Mouse (Mus musculus): ENCODE data around the gene Gatb. TPM values are rescaled to one million over a fixed set of nuclear protein-coding genes. Genes with fewer than 3 reads are reported as not detected.

Gatb gene
- polyA plus RNA-seq, 1 experiment from 2014 or later, result 22.4 TPM

GRCm38 (mm10) chr3:85607753-85608152 lies 33.8 kb downstream of the Gatb start:
- Histone ChIP-seq H3K36me3 (ENCODE audit: control insufficient read depth, insufficient read depth, low read length) (no peaks in the 10 kb centered on the region), H3K4me2 (ENCODE audit: low read length) (no peak overlapping the region), H3K4me3 (replicated peaks; ENCODE audit: low read depth, low read length) (no peak overlapping the region), H3K9me3 (ENCODE audit: control insufficient read depth, low read length) (no peaks in the 10 kb centered on the region), H3K27me3 (ENCODE audit: control insufficient read depth, insufficient read depth, low read length) (no peaks in the 10 kb centered on the region), H3K4me1 (ENCODE audit: control insufficient read depth, insufficient read depth, low read length) (no peaks in the 10 kb centered on the region), H3K9ac (replicated peaks; ENCODE audit: low read length) (no peak overlapping the region), H3K27ac (replicated peaks; ENCODE audit: low read depth, low read length) (no peak overlapping the region)
- DNase-seq, result no peak
- ATAC-seq (ENCODE audit: low FRiP score, low TSS enrichment), result no peak
- WGBS, result 87% methylated on average over 2 of the region's 2 CpGs

- WGBS, result 100% methylated on average over 1 of the region's 1 CpGs
- H3K9ac ChIP-seq (replicated peaks; ENCODE audit: low read length), result no peak overlapping the region
- no peak overlapping the region for H3K4me3 ChIP-seq (replicated peaks; ENCODE audit: low read depth, low read length)
- H3K9me3 ChIP-seq (ENCODE audit: control insufficient read depth, low read length), result no peaks in the 10 kb centered on the region
- no peak overlapping the region for H3K4me2 ChIP-seq (ENCODE audit: low read length)
- H3K4me1 ChIP-seq (ENCODE audit: control insufficient read depth, insufficient read depth, low read length), result no peaks in the 10 kb centered on the region
- ATAC-seq (ENCODE audit: low FRiP score, low TSS enrichment) (no peak), DNase-seq (no peak)
- no peak overlapping the region for H3K27ac ChIP-seq (replicated peaks; ENCODE audit: low read depth, low read length)
- H3K36me3 ChIP-seq (ENCODE audit: control insufficient read depth, insufficient read depth, low read length), result peaks cover 10% of the 10 kb centered on the region; the same call in 1 of the 2 replicates
- H3K27me3 ChIP-seq (ENCODE audit: control insufficient read depth, insufficient read depth, low read length), result no peaks in the 10 kb centered on the region
Measured at GRCm38 (mm10) chr3:85616389-85616788, 42.5 kb downstream of the Gatb start.

- Histone ChIP-seq H3K4me1 (ENCODE audit: control insufficient read depth, insufficient read depth, low read length) (no peaks in the 10 kb centered on the region), H3K9me3 (ENCODE audit: control insufficient read depth, low read length) (no peaks in the 10 kb centered on the region), H3K9ac (replicated peaks; ENCODE audit: low read length) (no peak overlapping the region), H3K27ac (replicated peaks; ENCODE audit: low read depth, low read length) (no peak overlapping the region), H3K4me3 (replicated peaks; ENCODE audit: low read depth, low read length) (no peak overlapping the region), H3K27me3 (ENCODE audit: control insufficient read depth, insufficient read depth, low read length) (no peaks in the 10 kb centered on the region), H3K36me3 (ENCODE audit: control insufficient read depth, insufficient read depth, low read length) (peaks cover 14% of the 10 kb centered on the region; the same call in 1 of the 2 replicates), H3K4me2 (ENCODE audit: low read length) (no peak overlapping the region)
- WGBS, result 82% methylated on average over 6 of the region's 6 CpGs
- DNase-seq (no peak), ATAC-seq (ENCODE audit: low FRiP score, low TSS enrichment) (no peak)
Measured at GRCm38 (mm10) chr3:85618885-85619284, 45.0 kb downstream of the Gatb start.

- no peak for DNase-seq
- Histone ChIP-seq H3K27me3 (ENCODE audit: control insufficient read depth, insufficient read depth, low read length) (no peaks in the 10 kb centered on the region), H3K9me3 (ENCODE audit: control insufficient read depth, low read length) (no peaks in the 10 kb centered on the region), H3K9ac (replicated peaks; ENCODE audit: low read length) (no peak overlapping the region), H3K4me2 (ENCODE audit: low read length) (no peak overlapping the region), H3K4me3 (replicated peaks; ENCODE audit: low read depth, low read length) (no peak overlapping the region), H3K36me3 (ENCODE audit: control insufficient read depth, insufficient read depth, low read length) (peaks cover 14% of the 10 kb centered on the region; the same call in 1 of the 2 replicates), H3K27ac (replicated peaks; ENCODE audit: low read depth, low read length) (no peak overlapping the region), H3K4me1 (ENCODE audit: control insufficient read depth, insufficient read depth, low read length) (no peaks in the 10 kb centered on the region)
- WGBS, result 79% methylated on average over 5 of the region's 5 CpGs
- ATAC-seq (ENCODE audit: low FRiP score, low TSS enrichment), result no peak
Measured at GRCm38 (mm10) chr3:85619345-85619744, 45.4 kb downstream of the Gatb start.

- Histone ChIP-seq H3K27me3 (ENCODE audit: control insufficient read depth, insufficient read depth, low read length) (no peaks in the 10 kb centered on the region), H3K9ac (replicated peaks; ENCODE audit: low read length) (no peak overlapping the region), H3K4me1 (ENCODE audit: control insufficient read depth, insufficient read depth, low read length) (no peaks in the 10 kb centered on the region), H3K4me3 (replicated peaks; ENCODE audit: low read depth, low read length) (no peak overlapping the region), H3K36me3 (ENCODE audit: control insufficient read depth, insufficient read depth, low read length) (peaks cover 14% of the 10 kb centered on the region; the same call in 1 of the 2 replicates), H3K4me2 (ENCODE audit: low read length) (no peak overlapping the region), H3K27ac (replicated peaks; ENCODE audit: low read depth, low read length) (no peak overlapping the region), H3K9me3 (ENCODE audit: control insufficient read depth, low read length) (no peaks in the 10 kb centered on the region)
- 96% methylated on average over 1 of the region's 1 CpGs for WGBS
- DNase-seq, result no peak
- no peak for ATAC-seq (ENCODE audit: low FRiP score, low TSS enrichment)
Measured at GRCm38 (mm10) chr3:85619751-85620150, 45.8 kb downstream of the Gatb start.

- Histone ChIP-seq H3K9me3 (ENCODE audit: control insufficient read depth, low read length) (no peaks in the 10 kb centered on the region), H3K27ac (replicated peaks; ENCODE audit: low read depth, low read length) (no peak overlapping the region), H3K4me2 (ENCODE audit: low read length) (no peak overlapping the region), H3K9ac (replicated peaks; ENCODE audit: low read length) (no peak overlapping the region), H3K36me3 (ENCODE audit: control insufficient read depth, insufficient read depth, low read length) (no peaks in the 10 kb centered on the region), H3K4me1 (ENCODE audit: control insufficient read depth, insufficient read depth, low read length) (no peaks in the 10 kb centered on the region), H3K27me3 (ENCODE audit: control insufficient read depth, insufficient read depth, low read length) (no peaks in the 10 kb centered on the region), H3K4me3 (replicated peaks; ENCODE audit: low read depth, low read length) (no peak overlapping the region)
- no peak for DNase-seq
- no peak for ATAC-seq (ENCODE audit: low FRiP score, low TSS enrichment)
- WGBS, result 97% methylated on average over 4 of the region's 4 CpGs
Measured at GRCm38 (mm10) chr3:85629895-85630510, 56.1 kb downstream of the Gatb start.

GRCm38 (mm10) chr3:85633733-85634132 lies 59.8 kb downstream of the Gatb start:
- Histone ChIP-seq H3K9me3 (ENCODE audit: control insufficient read depth, low read length) (no peaks in the 10 kb centered on the region), H3K4me1 (ENCODE audit: control insufficient read depth, insufficient read depth, low read length) (no peaks in the 10 kb centered on the region), H3K9ac (replicated peaks; ENCODE audit: low read length) (no peak overlapping the region), H3K4me3 (replicated peaks; ENCODE audit: low read depth, low read length) (no peak overlapping the region), H3K27me3 (ENCODE audit: control insufficient read depth, insufficient read depth, low read length) (no peaks in the 10 kb centered on the region), H3K4me2 (ENCODE audit: low read length) (no peak overlapping the region), H3K36me3 (ENCODE audit: control insufficient read depth, insufficient read depth, low read length) (0 out of 2 replicates have a peak, but pooled peaks cover 5% of the 10 kb centered on the region), H3K27ac (replicated peaks; ENCODE audit: low read depth, low read length) (no peak overlapping the region)
- DNase-seq, result no peak
- WGBS, result 90% methylated on average over 2 of the region's 2 CpGs
- no peak for ATAC-seq (ENCODE audit: low FRiP score, low TSS enrichment)

- H3K27ac ChIP-seq (replicated peaks; ENCODE audit: low read depth, low read length), result no peak overlapping the region
- WGBS, result 81% methylated on average over 8 of the region's 8 CpGs
- no peaks in the 10 kb centered on the region for H3K9me3 ChIP-seq (ENCODE audit: control insufficient read depth, low read length)
- DNase-seq, result no peak
- H3K36me3 ChIP-seq (ENCODE audit: control insufficient read depth, insufficient read depth, low read length), result 0 out of 2 replicates have a peak, but pooled peaks cover 5% of the 10 kb centered on the region
- no peaks in the 10 kb centered on the region for H3K4me1 ChIP-seq (ENCODE audit: control insufficient read depth, insufficient read depth, low read length)
- H3K4me3 ChIP-seq (replicated peaks; ENCODE audit: low read depth, low read length), result no peak overlapping the region
- H3K9ac ChIP-seq (replicated peaks; ENCODE audit: low read length), result no peak overlapping the region
- ATAC-seq (ENCODE audit: low FRiP score, low TSS enrichment), result no peak
- H3K27me3 ChIP-seq (ENCODE audit: control insufficient read depth, insufficient read depth, low read length), result no peaks in the 10 kb centered on the region
- no peak overlapping the region for H3K4me2 ChIP-seq (ENCODE audit: low read length)
Measured at GRCm38 (mm10) chr3:85634389-85635125, 60.6 kb downstream of the Gatb start.

- H3K9ac ChIP-seq (replicated peaks; ENCODE audit: low read length), result no peak overlapping the region
- no peaks in the 10 kb centered on the region for H3K27me3 ChIP-seq (ENCODE audit: control insufficient read depth, insufficient read depth, low read length)
- no peak overlapping the region for H3K4me3 ChIP-seq (replicated peaks; ENCODE audit: low read depth, low read length)
- 84% methylated on average over 2 of the region's 2 CpGs for WGBS
- no peaks in the 10 kb centered on the region for H3K9me3 ChIP-seq (ENCODE audit: control insufficient read depth, low read length)
- DNase-seq (no peak), ATAC-seq (ENCODE audit: low FRiP score, low TSS enrichment) (no peak)
- H3K27ac ChIP-seq (replicated peaks; ENCODE audit: low read depth, low read length), result no peak overlapping the region
- no peak overlapping the region for H3K4me2 ChIP-seq (ENCODE audit: low read length)
- 0 out of 2 replicates have a peak, but pooled peaks cover 5% of the 10 kb centered on the region for H3K36me3 ChIP-seq (ENCODE audit: control insufficient read depth, insufficient read depth, low read length)
- H3K4me1 ChIP-seq (ENCODE audit: control insufficient read depth, insufficient read depth, low read length), result no peaks in the 10 kb centered on the region
Measured at GRCm38 (mm10) chr3:85635126-85635419, 61.2 kb downstream of the Gatb start.

Measured in midbrain, embryonic 14.5 days (tissue).